Mouse (Mus musculus): ENCODE measurements around the gene Hist1h3c.

DNA sequence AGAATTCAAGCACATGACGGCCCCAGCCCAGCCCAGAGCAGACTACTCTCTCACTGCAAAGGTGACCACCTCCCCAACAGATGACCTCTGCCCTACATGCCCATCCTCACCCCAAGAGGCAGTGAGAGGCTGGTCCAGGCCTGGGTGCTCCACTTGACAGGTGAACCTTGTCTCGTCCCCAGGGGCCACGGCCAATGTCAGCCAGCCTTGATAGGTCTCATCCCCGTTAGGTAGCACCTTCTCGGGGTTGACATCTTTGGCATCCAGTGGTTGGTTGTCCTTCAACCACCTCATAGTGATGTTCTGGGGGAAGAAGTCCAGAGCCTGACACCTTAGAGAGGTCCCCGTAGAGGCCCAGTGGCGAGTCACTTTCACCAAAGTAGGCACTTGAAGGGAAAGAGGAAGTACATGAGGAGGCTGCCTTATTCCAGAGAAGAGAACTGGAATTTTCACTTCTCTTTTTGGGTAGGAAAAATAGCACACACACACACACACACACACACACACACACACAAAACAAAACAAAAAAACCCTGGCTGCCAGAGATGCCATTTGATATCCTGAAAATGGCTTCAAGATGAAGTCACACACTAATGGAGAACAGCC, 39.5 kb downstream of the Hist1h3c start:
- TF ChIP-seq CTCF (IDR thresholded peaks at IDR 0.05; ENCODE audit: low read depth, low read length) (no peak), POLR2A (IDR thresholded peaks at IDR 0.05; ENCODE audit: borderline replicate concordance, low read depth, low read length) (no peak)

Data from bone marrow macrophage, adult 2 months (primary cell).